Mouse (Mus musculus) hindbrain, embryonic 16.5 days (tissue): ENCODE measurements around the gene Reep6. TPM values are rescaled to one million over a fixed set of nuclear protein-coding genes. Genes with fewer than 3 reads are reported as not detected.
A peak's percentile ranks its signal among the peaks of the same experiment; 100 is the strongest.

Experiments used
- ATAC-seq: fragments of 200-750 bp; cut with Nextera tagmentation; 2 replicates; pipeline ENCODE4 v1.8.0; 2017; ENCODE audit warnings: moderate TSS enrichment, moderate library complexity
- H3K27ac ChIP-seq: fragments of 300-500 bp; sonication (generic); 2 replicates; pipeline ENCODE4 v1.5.1; 2014; ENCODE audit warnings: low read depth, mild to moderate bottlenecking, control low read depth, low read length, moderate library complexity
- H3K27me3 ChIP-seq: fragments of 300-500 bp; sonication (generic); replicated peaks from 2 replicates; pipeline ENCODE4 v1.6.1; 2014; ENCODE audit warnings: low read length; ENCODE audit not compliant: control insufficient read depth, insufficient read depth
- H3K36me3 ChIP-seq: fragments of 300-500 bp; sonication (generic); 2 replicates; pipeline ENCODE4 v1.6.1; 2014; ENCODE audit warnings: mild to moderate bottlenecking, low read length, moderate library complexity, mixed read lengths; ENCODE audit not compliant: control insufficient read depth, insufficient read depth
- H3K4me1 ChIP-seq: fragments of 300-500 bp; sonication (generic); 2 replicates; pipeline ENCODE4 v1.6.1; 2014; ENCODE audit warnings: low read depth, low read length; ENCODE audit not compliant: control insufficient read depth, insufficient read depth
- H3K4me2 ChIP-seq: fragments of 300-500 bp; sonication (generic); 2 replicates; pipeline ENCODE4 v1.6.1; 2014; ENCODE audit warnings: mild to moderate bottlenecking, low read length, control low read depth, moderate library complexity
- H3K4me3 ChIP-seq: fragments of 300-500 bp; sonication (generic); 2 replicates; pipeline ENCODE4 v1.5.1; 2014; ENCODE audit warnings: mild to moderate bottlenecking, low read length, control low read depth, moderate library complexity
- H3K9ac ChIP-seq: fragments of 300-500 bp; sonication (generic); 2 replicates; pipeline ENCODE4 v1.6.1; 2014; ENCODE audit warnings: low read depth, mild to moderate bottlenecking, control low read depth, low read length, moderate library complexity
- H3K9me3 ChIP-seq: fragments of 300-500 bp; sonication (generic); 2 replicates; pipeline ENCODE4 v1.6.1; 2014; ENCODE audit warnings: mild to moderate bottlenecking, low read length, moderate library complexity; ENCODE audit not compliant: control insufficient read depth
- WGBS: fragments of 180-500 bp; shearing (Covaris S2); extraction: QIAGEN DNeasy Blood & Tissue Kit; methylation state at CpG from one replicate; pipeline ENCODE4 v1.1.7; 2014; 5-methylcytosine and 5-hydroxymethylcytosine counted together
- polyA plus RNA-seq: library from polyadenylated mRNA; unstranded; fragments of >200 nt; fragmentation: Nextera tagmentation; extraction: Ambion mirVana; gene quantifications from 2 replicates; pipeline ENCODE4 v1.2.1, GENCODE M21; 2015

The Reep6 gene
- polyA plus RNA-seq, 1 experiment from 2014 or later = 7.5 TPM

DNA sequence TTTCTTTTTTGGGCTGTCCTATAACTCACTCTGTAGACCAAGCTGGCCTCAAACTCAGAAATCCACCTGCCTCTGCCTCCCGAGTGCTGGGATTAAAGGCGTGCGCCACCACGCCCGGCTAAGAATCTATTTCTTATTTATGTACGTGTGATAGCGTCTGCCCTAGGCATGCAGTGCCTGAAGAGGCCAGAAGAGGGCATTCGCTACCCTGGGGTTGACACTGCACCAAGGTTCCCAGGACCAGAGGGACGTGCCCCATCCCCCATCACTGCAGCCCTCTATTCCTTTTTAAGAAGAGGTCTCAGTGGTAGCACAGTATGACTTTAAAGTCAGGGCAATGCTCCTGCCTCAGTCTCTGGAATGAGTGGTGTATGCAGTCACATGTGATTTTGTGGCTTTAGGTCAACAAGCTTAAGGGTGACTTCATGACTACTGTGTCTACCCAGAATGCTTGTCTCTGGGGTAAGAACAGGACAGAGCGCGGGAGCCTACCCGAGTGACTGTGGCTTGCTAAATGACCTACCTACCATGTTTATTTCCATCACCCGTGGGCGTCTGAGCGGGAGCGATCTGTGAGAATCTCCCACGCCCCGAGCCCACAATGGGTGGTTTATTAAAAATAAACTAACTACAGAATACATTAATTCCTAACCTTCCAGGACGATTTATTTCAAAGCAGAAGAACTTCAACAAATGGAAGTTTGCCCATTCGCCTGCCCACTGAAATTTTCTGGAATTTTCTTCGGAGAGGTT lies 40.4 kb downstream of the Reep6 start:
- Histone ChIP-seq H3K27me3 (no peaks in the 10 kb centered on the region), H3K9me3 (no peaks in the 10 kb centered on the region), H3K4me2 (no peak overlapping the region), H3K4me3 (no peak overlapping the region), H3K27ac (no peak overlapping the region), H3K4me1 (peaks cover 7% of the 10 kb centered on the region), H3K36me3 (no peaks in the 10 kb centered on the region), H3K9ac (no peak overlapping the region)
- WGBS = 80% methylated on average over 21 of the region's 21 CpGs
- ATAC-seq = no peak

DNA sequence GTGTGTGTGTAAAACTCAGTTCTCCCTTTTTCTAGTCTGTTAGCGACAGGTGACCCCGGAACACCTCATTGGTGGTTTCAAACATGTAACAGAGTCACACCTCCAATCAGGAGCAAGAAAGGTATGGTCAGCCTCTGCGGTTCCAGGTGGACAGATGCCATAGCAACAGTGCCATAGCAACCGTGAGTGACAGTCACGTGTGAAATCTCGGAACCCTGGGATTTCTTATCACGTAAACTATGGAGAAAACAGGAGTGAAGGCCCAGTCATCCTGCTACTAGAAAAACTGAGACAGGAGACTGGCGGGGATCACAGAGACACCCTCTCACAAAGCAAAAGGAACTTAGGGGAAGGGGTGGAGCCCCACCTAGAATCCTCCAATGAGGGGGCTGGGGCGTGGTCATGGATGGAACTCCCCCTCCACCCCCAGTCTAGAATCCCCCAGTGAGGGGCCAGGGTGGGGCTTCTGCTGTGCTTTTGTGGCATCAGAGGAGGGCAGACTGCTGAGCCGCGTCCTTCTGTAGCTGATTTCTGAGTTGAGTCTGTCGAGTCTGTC lies 41.7 kb downstream of the Reep6 start:
- Histone ChIP-seq H3K36me3 (no peaks in the 10 kb centered on the region), H3K4me2 (peak overlapping the region; percentile 51), H3K4me3 (peak overlapping the region; percentile 37), H3K9ac (peak overlapping the region; percentile 3), H3K27me3 (no peaks in the 10 kb centered on the region), H3K4me1 (peaks cover 7% of the 10 kb centered on the region), H3K27ac (0 out of 2 replicates have a peak overlapping the region, but pooled peaks have one; percentile 20), H3K9me3 (no peaks in the 10 kb centered on the region)
- ATAC-seq = peak; percentile 90
- 3% methylated on average over 12 of the region's 12 CpGs for WGBS

DNA sequence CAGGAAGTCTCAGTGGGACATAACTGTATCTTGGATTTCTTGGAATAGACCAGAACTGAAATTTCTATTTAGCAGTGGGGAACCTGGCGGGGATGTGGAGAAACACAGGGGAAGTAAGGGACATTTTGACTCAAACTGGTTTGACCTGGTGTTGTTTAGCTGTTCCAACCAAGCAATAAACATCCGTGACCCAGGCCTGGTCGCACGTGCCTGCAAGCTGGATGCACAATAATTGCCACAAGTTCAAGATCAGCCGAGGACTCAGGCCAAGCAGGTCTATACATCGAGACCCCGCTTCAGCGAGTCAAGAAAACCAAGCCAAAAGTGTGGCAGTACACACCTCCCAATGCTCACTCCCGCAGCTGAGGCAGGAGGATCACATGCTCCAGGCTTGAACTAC lies 42.2 kb downstream of the Reep6 start:
- no peaks in the 10 kb centered on the region for H3K27me3 ChIP-seq
- WGBS = 49% methylated on average over 9 of the region's 9 CpGs
- H3K4me3 ChIP-seq = peak overlapping the region; percentile 37; the same call in 1 of the 2 replicates
- no peak overlapping the region for H3K27ac ChIP-seq
- H3K9ac ChIP-seq = no peak overlapping the region; the same call in 1 of the 2 replicates
- H3K4me1 ChIP-seq = peaks cover 7% of the 10 kb centered on the region
- H3K36me3 ChIP-seq = no peaks in the 10 kb centered on the region
- H3K4me2 ChIP-seq = peak overlapping the region; percentile 51
- ATAC-seq = no peak
- no peaks in the 10 kb centered on the region for H3K9me3 ChIP-seq

DNA sequence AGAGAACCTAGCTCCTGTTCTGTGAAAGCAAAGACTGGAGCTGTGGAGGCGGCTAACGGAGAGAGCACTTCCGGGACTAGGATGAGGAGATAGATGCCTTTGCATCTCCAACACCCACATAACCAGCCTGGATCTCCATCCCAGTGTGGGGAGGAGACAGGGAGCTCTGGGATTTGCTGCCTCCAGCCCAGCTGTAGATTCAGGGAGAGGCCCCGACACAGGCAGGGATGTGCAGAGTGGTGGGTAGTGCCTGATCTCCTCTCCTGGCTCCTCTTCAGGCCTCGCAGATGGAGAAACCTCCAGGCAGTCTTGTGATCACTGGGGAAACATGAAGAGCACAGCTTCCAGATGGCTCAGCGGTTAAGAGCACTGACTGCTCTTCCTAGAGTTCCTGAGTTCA lies 43.0 kb downstream of the Reep6 start:
- no peak overlapping the region; the same call in 1 of the 2 replicates for H3K9ac ChIP-seq
- no peak overlapping the region for H3K27ac ChIP-seq
- no peak overlapping the region for H3K4me3 ChIP-seq
- H3K36me3 ChIP-seq = no peaks in the 10 kb centered on the region
- H3K9me3 ChIP-seq = no peaks in the 10 kb centered on the region
- H3K27me3 ChIP-seq = no peaks in the 10 kb centered on the region
- peaks cover 7% of the 10 kb centered on the region for H3K4me1 ChIP-seq
- 83% methylated on average over 6 of the region's 6 CpGs for WGBS
- H3K4me2 ChIP-seq = no peak overlapping the region
- no peak for ATAC-seq

DNA sequence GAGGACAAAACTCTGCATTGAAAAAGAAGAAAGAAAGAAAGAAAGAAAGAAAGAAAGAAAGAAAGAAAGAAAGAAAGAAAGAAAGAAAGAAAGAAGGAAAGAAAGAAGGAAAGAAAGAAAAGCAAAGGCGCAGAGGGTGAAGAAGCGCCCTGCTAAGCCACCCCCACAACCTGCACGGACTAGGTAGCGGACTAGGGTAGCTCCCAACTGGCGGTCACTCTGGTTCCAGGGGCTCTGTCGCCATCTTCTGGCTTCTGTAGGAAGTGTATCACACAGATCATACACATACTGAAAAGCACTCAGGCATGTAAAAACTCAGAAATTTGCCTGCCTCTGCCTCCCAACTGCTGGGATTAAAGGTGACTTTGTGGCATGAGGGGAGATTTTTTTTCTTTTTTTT lies 44.3 kb downstream of the Reep6 start:
- no peak overlapping the region for H3K4me2 ChIP-seq
- H3K27ac ChIP-seq = no peak overlapping the region
- H3K9ac ChIP-seq = no peak overlapping the region
- peaks cover 7% of the 10 kb centered on the region for H3K4me1 ChIP-seq
- H3K9me3 ChIP-seq = no peaks in the 10 kb centered on the region
- 13% methylated on average over 6 of the region's 6 CpGs for WGBS
- ATAC-seq = no peak
- H3K4me3 ChIP-seq = no peak overlapping the region
- H3K36me3 ChIP-seq = no peaks in the 10 kb centered on the region
- H3K27me3 ChIP-seq = no peaks in the 10 kb centered on the region

DNA sequence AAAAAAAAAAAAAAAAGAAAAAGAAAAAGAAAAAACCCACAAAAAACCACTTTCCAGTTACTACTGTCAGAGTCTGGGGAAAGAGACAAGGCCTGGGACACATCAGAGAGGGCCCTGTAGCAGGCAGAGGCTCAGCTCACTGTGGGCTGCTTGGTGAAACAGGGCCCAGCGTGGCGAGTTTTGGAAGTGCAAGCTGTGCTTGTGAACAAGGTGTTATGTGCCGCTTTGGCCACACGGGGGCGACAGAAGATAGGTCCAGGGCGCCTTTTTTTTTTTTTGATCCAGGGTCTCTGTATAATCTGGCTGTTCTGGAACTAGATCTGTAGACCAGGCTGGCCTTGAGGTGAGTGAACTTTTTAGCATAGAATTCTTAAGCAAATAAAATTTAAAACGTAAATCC lies 46.4 kb downstream of the Reep6 start:
- Histone ChIP-seq H3K9ac (no peak overlapping the region), H3K27ac (no peak overlapping the region), H3K9me3 (no peaks in the 10 kb centered on the region), H3K27me3 (no peaks in the 10 kb centered on the region), H3K4me2 (no peak overlapping the region), H3K4me1 (peaks cover 7% of the 10 kb centered on the region), H3K36me3 (peaks cover 11% of the 10 kb centered on the region), H3K4me3 (no peak overlapping the region)
- WGBS = under 1% methylated on average over 7 of the region's 7 CpGs
- ATAC-seq = peak; percentile 41; the same call in 1 of the 2 replicates

DNA sequence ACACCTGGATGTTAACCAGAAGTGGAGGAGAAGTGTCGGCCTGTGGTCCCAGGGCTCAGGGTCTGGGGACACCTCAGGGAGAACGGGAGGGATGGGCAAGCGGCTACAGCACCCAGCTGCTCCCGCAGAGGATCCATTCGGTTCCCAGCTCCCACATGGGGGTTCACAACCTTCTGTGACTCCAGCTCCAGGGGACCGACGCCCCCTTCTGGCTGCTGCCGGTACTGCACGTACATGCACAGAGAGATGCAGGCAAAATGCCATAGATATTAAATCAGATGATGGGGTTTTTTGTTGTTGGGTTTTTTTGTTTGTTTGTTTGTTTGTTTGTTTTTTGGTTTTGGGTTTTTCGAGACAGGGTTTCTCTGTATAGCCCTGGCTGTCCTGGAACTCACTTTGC lies 48.0 kb downstream of the Reep6 start:
- Histone ChIP-seq H3K9ac (no peak overlapping the region), H3K9me3 (no peaks in the 10 kb centered on the region), H3K4me2 (no peak overlapping the region), H3K4me3 (no peak overlapping the region), H3K36me3 (peaks cover 26% of the 10 kb centered on the region), H3K4me1 (peaks cover 2% of the 10 kb centered on the region; the same call in 1 of the 2 replicates), H3K27ac (no peak overlapping the region), H3K27me3 (no peaks in the 10 kb centered on the region)
- no peak for ATAC-seq
- WGBS = 45% methylated on average over 10 of the region's 10 CpGs

DNA sequence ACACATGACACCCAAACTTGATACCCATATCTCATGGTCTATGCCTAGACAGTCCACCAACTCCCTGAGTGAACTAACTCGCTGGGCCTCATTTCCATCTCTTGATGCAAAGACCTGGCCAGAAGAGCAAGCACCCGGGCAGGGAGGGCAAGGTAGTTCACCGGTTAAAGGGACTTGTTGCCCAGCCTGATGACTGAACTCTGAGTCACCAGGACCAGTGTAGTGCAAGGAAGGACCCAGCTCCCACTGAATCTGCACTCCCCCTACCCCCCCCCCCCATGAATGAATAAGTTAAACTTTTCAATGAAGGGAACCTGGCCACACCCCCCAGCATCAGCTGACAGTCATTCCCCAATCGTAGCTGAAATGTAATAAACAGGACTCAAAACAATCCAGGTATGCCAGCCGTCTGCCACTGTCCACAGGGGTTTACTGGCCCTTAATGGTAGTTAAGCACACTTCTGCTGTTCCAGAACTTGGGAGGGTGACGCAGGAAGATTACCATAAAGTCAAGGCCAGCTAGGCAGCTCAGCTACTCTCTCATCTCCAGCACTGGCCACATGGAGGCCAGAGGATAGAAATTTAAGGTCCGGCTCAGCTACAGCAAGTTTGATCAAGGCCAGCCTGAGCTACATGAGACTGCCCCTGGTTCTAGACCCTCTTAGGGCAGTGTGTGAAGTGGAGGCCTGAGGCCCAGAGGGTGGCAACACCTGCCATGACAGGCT lies 53.0 kb downstream of the Reep6 start:
- Histone ChIP-seq H3K9me3 (no peaks in the 10 kb centered on the region), H3K9ac (no peak overlapping the region), H3K4me1 (peaks cover 29% of the 10 kb centered on the region), H3K27me3 (no peaks in the 10 kb centered on the region), H3K36me3 (peaks cover 29% of the 10 kb centered on the region), H3K4me3 (no peak overlapping the region; the same call in 1 of the 2 replicates), H3K27ac (no peak overlapping the region), H3K4me2 (peak overlapping the region; percentile 97)
- ATAC-seq = no peak
- 74% methylated on average over 7 of the region's 7 CpGs for WGBS

DNA sequence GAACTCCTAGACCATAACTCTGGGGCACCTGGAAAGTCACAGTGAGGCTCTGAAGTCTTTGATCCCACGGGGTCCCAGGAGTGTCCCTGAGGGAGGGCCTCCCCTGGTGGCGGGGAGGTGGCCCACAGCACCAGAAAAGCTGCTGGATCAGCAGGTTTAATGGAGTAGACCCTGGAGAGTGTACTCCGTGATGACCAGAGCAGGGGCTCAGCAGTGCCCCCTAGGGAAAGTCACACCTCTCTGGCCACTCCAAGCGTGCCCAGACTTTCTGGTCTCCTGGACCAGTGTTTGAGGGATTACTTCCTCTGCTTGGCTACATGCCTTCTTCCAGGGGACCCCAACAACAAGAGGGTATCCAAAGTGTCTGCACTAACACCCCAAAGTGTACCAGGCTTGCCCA lies 53.7 kb downstream of the Reep6 start:
- Histone ChIP-seq H3K9ac (peak overlapping the region; percentile 99), H3K4me2 (peak overlapping the region; percentile 97), H3K36me3 (peaks cover 29% of the 10 kb centered on the region), H3K9me3 (no peaks in the 10 kb centered on the region), H3K4me1 (peaks cover 35% of the 10 kb centered on the region), H3K27me3 (no peaks in the 10 kb centered on the region), H3K27ac (no peak overlapping the region), H3K4me3 (peak overlapping the region; percentile 93)
- 49% methylated on average over 4 of the region's 4 CpGs for WGBS
- no peak for ATAC-seq
